Mouse (Mus musculus) embryonic facial prominence, embryonic 15.5 days (tissue): ENCODE measurements around the gene Baiap2l2. TPM values are rescaled to one million over a fixed set of nuclear protein-coding genes. Genes with fewer than 3 reads are reported as not detected.

Source experiments
- ATAC-seq: fragments of 200-750 bp; cut with Nextera tagmentation; 2 replicates; pipeline ENCODE4 v1.8.0; 2017; ENCODE audit warnings: low read depth, moderate TSS enrichment; ENCODE audit not compliant: insufficient number of reproducible peaks, low FRiP score, low TSS enrichment
- H3K27ac ChIP-seq: fragments of 300-500 bp; sonication (generic); replicated peaks from 2 replicates; pipeline ENCODE4 v1.5.1; 2015; ENCODE audit warnings: mild to moderate bottlenecking, inconsistent platforms
- H3K27me3 ChIP-seq: fragments of 300-500 bp; sonication (generic); 2 replicates; pipeline ENCODE4 v1.6.1; 2015; ENCODE audit warnings: inconsistent platforms
- H3K36me3 ChIP-seq: fragments of 300-500 bp; sonication (generic); 2 replicates; pipeline ENCODE4 v1.6.1; 2015; ENCODE audit warnings: mild to moderate bottlenecking, inconsistent platforms
- H3K4me1 ChIP-seq: fragments of 300-500 bp; sonication (generic); 2 replicates; pipeline ENCODE4 v1.6.1; 2015; ENCODE audit warnings: inconsistent platforms
- H3K4me2 ChIP-seq: fragments of 300-500 bp; sonication (generic); replicated peaks from 2 replicates; pipeline ENCODE4 v1.6.1; 2015; ENCODE audit warnings: mild to moderate bottlenecking, inconsistent platforms
- H3K4me3 ChIP-seq: fragments of 300-500 bp; sonication (generic); replicated peaks from 2 replicates; pipeline ENCODE4 v1.5.1; 2015; ENCODE audit warnings: mild to moderate bottlenecking, inconsistent platforms
- H3K9ac ChIP-seq: fragments of 300-500 bp; sonication (generic); 2 replicates; pipeline ENCODE4 v1.6.1; 2015; ENCODE audit warnings: inconsistent platforms
- H3K9me3 ChIP-seq: fragments of 300-500 bp; sonication (generic); replicated peaks from 2 replicates; pipeline ENCODE4 v1.6.1; 2016; ENCODE audit warnings: inconsistent platforms
- WGBS: fragments of 180-500 bp; shearing (Covaris S2); methylation state at CpG from one replicate; pipeline ENCODE4 v1.1.7; 2015; 5-methylcytosine and 5-hydroxymethylcytosine counted together
- polyA plus RNA-seq: library from polyadenylated mRNA; unstranded; fragments of >200 nt; fragmentation: Nextera tagmentation; extraction: Ambion mirVana; gene quantifications from 2 replicates; pipeline ENCODE4 v1.2.1, GENCODE M21; 2015

Gene Baiap2l2
- polyA plus RNA-seq, 1 experiment from 2014 or later: 18.5 TPM

GRCm38 (mm10) chr15:79324373-79324772 lies 39.0 kb upstream of the Baiap2l2 start:
- Histone ChIP-seq H3K4me2 (no peak overlapping the region), H3K9me3 (no peaks in the 10 kb centered on the region), H3K4me1 (peaks cover 49% of the 10 kb centered on the region), H3K27me3 (no peaks in the 10 kb centered on the region), H3K4me3 (no peak overlapping the region), H3K27ac (peak overlapping the region; percentile 71), H3K9ac (no peak overlapping the region), H3K36me3 (no peaks in the 10 kb centered on the region)
- 84% methylated on average over 3 of the region's 3 CpGs for WGBS
- ATAC-seq: no peak

DNA sequence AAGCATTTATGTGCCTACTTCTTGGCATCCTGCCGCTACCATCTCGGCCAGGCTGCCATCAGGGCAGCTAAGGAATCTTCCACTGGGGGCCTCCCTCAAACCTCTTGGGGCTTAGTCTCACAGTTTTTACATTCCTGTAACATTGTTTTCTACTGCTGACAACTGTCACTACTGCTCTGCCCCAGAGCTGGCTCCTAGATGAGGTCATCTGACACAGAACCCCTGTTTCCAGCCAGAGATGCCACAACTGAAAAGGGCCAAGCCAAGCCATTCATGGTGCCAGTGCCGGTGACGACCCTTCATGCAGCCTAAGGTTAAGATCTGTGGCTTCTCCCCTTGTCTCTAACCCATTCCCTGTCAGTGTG lies 38.4 kb upstream of the Baiap2l2 start:
- no peak overlapping the region for H3K4me3 ChIP-seq
- WGBS: 50% methylated on average over 4 of the region's 4 CpGs
- peaks cover 49% of the 10 kb centered on the region for H3K4me1 ChIP-seq
- H3K9me3 ChIP-seq: no peaks in the 10 kb centered on the region
- no peaks in the 10 kb centered on the region for H3K27me3 ChIP-seq
- H3K36me3 ChIP-seq: 0 out of 2 replicates have a peak, but pooled peaks cover under 1% of the 10 kb centered on the region
- no peak overlapping the region for H3K9ac ChIP-seq
- peak overlapping the region; percentile 71 for H3K27ac ChIP-seq
- ATAC-seq: no peak
- H3K4me2 ChIP-seq: no peak overlapping the region

- Histone ChIP-seq H3K27ac (peak overlapping the region; percentile 71), H3K4me1 (peaks cover 49% of the 10 kb centered on the region), H3K4me3 (no peak overlapping the region), H3K9ac (no peak overlapping the region), H3K27me3 (no peaks in the 10 kb centered on the region), H3K9me3 (no peaks in the 10 kb centered on the region), H3K4me2 (no peak overlapping the region), H3K36me3 (0 out of 2 replicates have a peak, but pooled peaks cover 4% of the 10 kb centered on the region)
- WGBS: 46% methylated on average over 6 of the region's 6 CpGs
- no peak for ATAC-seq
Observed at GRCm38 (mm10) chr15:79322991-79323790, 37.9 kb upstream of the Baiap2l2 start.

GRCm38 (mm10) chr15:79322281-79322990 lies 37.1 kb upstream of the Baiap2l2 start:
- 58% methylated on average over 11 of the region's 11 CpGs for WGBS
- no peaks in the 10 kb centered on the region for H3K27me3 ChIP-seq
- H3K27ac ChIP-seq: peak overlapping the region; percentile 58; the same call in 1 of the 2 replicates
- no peak overlapping the region for H3K4me2 ChIP-seq
- H3K4me1 ChIP-seq: peaks cover 47% of the 10 kb centered on the region
- H3K4me3 ChIP-seq: no peak overlapping the region
- H3K36me3 ChIP-seq: 0 out of 2 replicates have a peak, but pooled peaks cover 4% of the 10 kb centered on the region
- no peak for ATAC-seq
- no peak overlapping the region for H3K9ac ChIP-seq
- H3K9me3 ChIP-seq: no peaks in the 10 kb centered on the region

- peaks cover 40% of the 10 kb centered on the region for H3K4me1 ChIP-seq
- 0 out of 2 replicates have a peak, but pooled peaks cover 4% of the 10 kb centered on the region for H3K36me3 ChIP-seq
- H3K4me3 ChIP-seq: no peak overlapping the region
- no peak for ATAC-seq
- no peaks in the 10 kb centered on the region for H3K9me3 ChIP-seq
- no peak overlapping the region for H3K9ac ChIP-seq
- no peaks in the 10 kb centered on the region for H3K27me3 ChIP-seq
- H3K4me2 ChIP-seq: no peak overlapping the region
- no peak overlapping the region for H3K27ac ChIP-seq
- WGBS: 79% methylated on average over 5 of the region's 5 CpGs
Observed at GRCm38 (mm10) chr15:79321733-79322190, 36.4 kb upstream of the Baiap2l2 start.

DNA sequence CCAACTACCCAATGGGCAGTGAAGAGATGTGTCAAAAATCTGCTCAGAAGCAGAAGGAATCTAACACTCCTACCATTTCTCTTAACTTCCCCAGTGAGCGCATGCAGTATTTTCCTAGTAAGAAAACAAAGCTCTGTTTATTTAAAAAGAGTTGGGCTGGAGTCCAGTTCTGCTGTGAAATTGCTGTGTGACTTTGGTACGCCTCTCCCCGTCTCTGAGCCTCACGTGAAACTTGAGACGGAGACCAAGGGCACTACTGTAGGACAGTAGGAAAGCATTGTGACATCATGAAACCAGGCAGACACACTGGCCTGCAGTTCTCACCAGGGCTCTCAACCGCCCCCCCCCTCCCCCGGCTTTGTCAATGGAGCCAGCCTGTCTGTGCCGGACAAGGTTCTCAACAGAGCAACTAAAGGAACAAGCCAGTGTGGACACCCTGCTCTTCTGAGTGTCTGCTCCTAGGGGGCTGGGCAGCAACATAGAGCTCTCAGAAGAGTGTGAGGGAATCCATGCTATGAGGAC lies 28.6 kb upstream of the Baiap2l2 start:
- H3K4me3 ChIP-seq: no peak overlapping the region
- H3K9ac ChIP-seq: no peak overlapping the region
- H3K9me3 ChIP-seq: no peaks in the 10 kb centered on the region
- WGBS: 61% methylated on average over 8 of the region's 8 CpGs
- no peak overlapping the region for H3K4me2 ChIP-seq
- no peaks in the 10 kb centered on the region for H3K4me1 ChIP-seq
- peaks cover 22% of the 10 kb centered on the region for H3K36me3 ChIP-seq
- no peak overlapping the region for H3K27ac ChIP-seq
- H3K27me3 ChIP-seq: no peaks in the 10 kb centered on the region
- no peak for ATAC-seq

- Histone ChIP-seq H3K36me3 (peaks cover 30% of the 10 kb centered on the region), H3K4me3 (no peak overlapping the region), H3K27me3 (no peaks in the 10 kb centered on the region), H3K4me1 (no peaks in the 10 kb centered on the region), H3K27ac (no peak overlapping the region), H3K4me2 (no peak overlapping the region), H3K9ac (no peak overlapping the region), H3K9me3 (no peaks in the 10 kb centered on the region)
- no peak for ATAC-seq
- 71% methylated on average over 4 of the region's 4 CpGs for WGBS
Observed at GRCm38 (mm10) chr15:79307861-79308260, 22.5 kb upstream of the Baiap2l2 start.

- peak; percentile 45; the same call in 1 of the 2 replicates for ATAC-seq
- peaks cover 25% of the 10 kb centered on the region for H3K36me3 ChIP-seq
- 76% methylated on average over 23 of the region's 23 CpGs for WGBS
- no peak overlapping the region for H3K4me3 ChIP-seq
- no peak overlapping the region for H3K4me2 ChIP-seq
- no peaks in the 10 kb centered on the region for H3K9me3 ChIP-seq
- no peak overlapping the region for H3K9ac ChIP-seq
- no peak overlapping the region for H3K27ac ChIP-seq
- H3K27me3 ChIP-seq: no peaks in the 10 kb centered on the region
- H3K4me1 ChIP-seq: no peaks in the 10 kb centered on the region
Observed at GRCm38 (mm10) chr15:79306043-79306637, 20.8 kb upstream of the Baiap2l2 start.

DNA sequence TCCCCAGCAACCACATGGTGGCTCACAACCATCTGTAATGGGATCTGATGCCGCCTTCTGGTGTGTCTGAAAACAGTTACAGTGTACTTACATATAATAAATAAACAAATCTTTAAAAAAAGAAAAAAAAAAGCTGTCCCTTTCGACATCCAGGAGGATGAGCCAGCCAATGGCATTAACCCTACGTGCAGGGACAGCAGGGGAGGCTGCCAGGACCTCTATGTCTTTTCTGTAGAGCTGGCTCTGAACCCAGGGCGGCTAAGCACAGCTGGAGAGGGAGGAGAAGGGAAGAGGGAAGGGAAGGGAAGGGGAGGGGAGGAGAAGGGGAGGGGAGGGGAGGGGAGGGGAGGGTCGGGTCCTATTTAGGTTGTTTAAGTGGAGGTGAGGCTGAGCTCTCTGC lies 19.5 kb upstream of the Baiap2l2 start:
- Histone ChIP-seq H3K9ac (no peak overlapping the region), H3K4me1 (no peaks in the 10 kb centered on the region), H3K4me2 (no peak overlapping the region), H3K27ac (no peak overlapping the region), H3K4me3 (no peak overlapping the region), H3K27me3 (no peaks in the 10 kb centered on the region), H3K9me3 (no peaks in the 10 kb centered on the region), H3K36me3 (peaks cover 23% of the 10 kb centered on the region)
- ATAC-seq: no peak
- 62% methylated on average over 3 of the region's 5 CpGs for WGBS

- Histone ChIP-seq H3K4me1 (peaks cover 6% of the 10 kb centered on the region; the same call in 1 of the 2 replicates), H3K9me3 (no peaks in the 10 kb centered on the region), H3K27me3 (no peaks in the 10 kb centered on the region), H3K27ac (no peak overlapping the region), H3K4me2 (no peak overlapping the region), H3K4me3 (no peak overlapping the region), H3K9ac (no peak overlapping the region), H3K36me3 (peaks cover 23% of the 10 kb centered on the region)
- WGBS: 85% methylated on average over 8 of the region's 8 CpGs
- ATAC-seq: no peak
Observed at GRCm38 (mm10) chr15:79303725-79304124, 18.4 kb upstream of the Baiap2l2 start.
